Mouse (Mus musculus) heart, postnatal 0 days (tissue): ENCODE measurements around the gene S100a9. TPM values are rescaled to one million over a fixed set of nuclear protein-coding genes. Genes with fewer than 3 reads are reported as not detected.

ENCODE experiments used
- ATAC-seq: fragments of 200-750 bp; cut with Nextera tagmentation; 2 replicates; pipeline ENCODE4 v1.8.0; 2017; ENCODE audit warnings: low read depth, moderate number of reproducible peaks, moderate library complexity; ENCODE audit not compliant: insufficient read depth
- DNase-seq: peaks from one replicate; pipeline ENCODE4 v3.0.0-alpha.2; 2016; ENCODE audit warnings: low spot score
- H3K27ac ChIP-seq: fragments of 300-500 bp; sonication (generic); 2 replicates; pipeline ENCODE4 v1.5.1; 2014; ENCODE audit warnings: low read depth, mild to moderate bottlenecking
- H3K27me3 ChIP-seq: fragments of 300-500 bp; sonication (generic); 2 replicates; pipeline ENCODE4 v1.6.1; 2014; ENCODE audit warnings: low read length, mixed read lengths; ENCODE audit not compliant: control insufficient read depth, insufficient read depth
- H3K36me3 ChIP-seq: fragments of 300-500 bp; sonication (generic); replicated peaks from 2 replicates; pipeline ENCODE4 v1.6.1; 2014; ENCODE audit warnings: low read length, mixed read lengths; ENCODE audit not compliant: control insufficient read depth, insufficient read depth
- H3K4me1 ChIP-seq: fragments of 300-500 bp; sonication (generic); 2 replicates; pipeline ENCODE4 v1.6.1; 2014; ENCODE audit warnings: antibody characterized with exemption; ENCODE audit not compliant: control insufficient read depth, insufficient read depth
- H3K4me2 ChIP-seq: fragments of 300-500 bp; sonication (generic); 2 replicates; pipeline ENCODE4 v1.6.1; 2014; ENCODE audit warnings: low read depth, mild to moderate bottlenecking, low read length, moderate library complexity
- H3K4me3 ChIP-seq: fragments of 300-500 bp; sonication (generic); 2 replicates; pipeline ENCODE4 v1.5.1; 2014; ENCODE audit warnings: low read depth, low read length
- H3K9ac ChIP-seq: fragments of 300-500 bp; sonication (generic); replicated peaks from 2 replicates; pipeline ENCODE4 v1.6.1; 2014; ENCODE audit warnings: low read depth, low read length, mixed read lengths
- H3K9me3 ChIP-seq: fragments of 300-500 bp; sonication (generic); replicated peaks from 2 replicates; pipeline ENCODE4 v1.6.1; 2016; ENCODE audit warnings: low read length; ENCODE audit not compliant: control insufficient read depth
- CTCF ChIP-seq: IDR thresholded peaks from 2 replicates; pipeline ENCODE4 v1.5.1; 2016; ENCODE audit warnings: antibody characterized with exemption, control low read depth, low read depth
- EP300 ChIP-seq: IDR thresholded peaks from 2 replicates; pipeline ENCODE4 v1.6.1; 2016; ENCODE audit warnings: antibody characterized with exemption, low read depth
- WGBS: fragments of 180-500 bp; shearing (Covaris S2); extraction: QIAGEN DNeasy Blood & Tissue Kit; methylation state at CpG from one replicate; pipeline ENCODE4 v1.1.7; 2014; 5-methylcytosine and 5-hydroxymethylcytosine counted together
- polyA plus RNA-seq: library from polyadenylated mRNA; unstranded; fragments of >200 nt; fragmentation: Nextera tagmentation; extraction: Ambion mirVana; gene quantifications from 2 replicates; pipeline ENCODE4 v1.2.1, GENCODE M21; 2015
- total RNA-seq: library from RNA; depleted of rRNA; stranded (reverse); fragments of >200 nt; gene quantifications from 2 replicates; pipeline ENCODE4 v1.2.3, GENCODE M21; 2014; ENCODE audit warnings: low replicate concordance

The S100a9 gene
- total and polyA plus RNA-seq, 2 experiments from 2014 or later: 12.7 to 13.6 TPM

GRCm38 (mm10) chr3:90693496-90693895 is 2.0 kb downstream of the S100a9 start:
- Histone ChIP-seq H3K27me3 (no peaks in the 10 kb centered on the region), H3K36me3 (no peaks in the 10 kb centered on the region), H3K27ac (no peak overlapping the region), H3K9ac (no peak overlapping the region), H3K4me3 (no peak overlapping the region), H3K9me3 (no peaks in the 10 kb centered on the region), H3K4me2 (no peak overlapping the region), H3K4me1 (no peaks in the 10 kb centered on the region)
- DNase-seq: no peak
- TF ChIP-seq CTCF (no peak), EP300 (no peak)
- WGBS: 70% methylated on average over 2 of the region's 2 CpGs
- no peak for ATAC-seq

- Histone ChIP-seq H3K9ac (no peak overlapping the region), H3K4me3 (no peak overlapping the region), H3K36me3 (no peaks in the 10 kb centered on the region), H3K27ac (no peak overlapping the region), H3K27me3 (no peaks in the 10 kb centered on the region), H3K9me3 (no peaks in the 10 kb centered on the region), H3K4me1 (no peaks in the 10 kb centered on the region), H3K4me2 (no peak overlapping the region)
- WGBS: 77% methylated on average over 2 of the region's 2 CpGs
- DNase-seq (no peak), ATAC-seq (no peak)
- TF ChIP-seq EP300 (no peak), CTCF (no peak)
These were observed 8.7 kb downstream of the S100a9 start for GRCm38 (mm10) chr3:90686835-90687234.

- Histone ChIP-seq H3K36me3 (no peaks in the 10 kb centered on the region), H3K9ac (no peak overlapping the region), H3K4me1 (no peaks in the 10 kb centered on the region), H3K4me2 (no peak overlapping the region), H3K9me3 (no peaks in the 10 kb centered on the region), H3K4me3 (no peak overlapping the region), H3K27ac (no peak overlapping the region), H3K27me3 (no peaks in the 10 kb centered on the region)
- ATAC-seq (no peak), DNase-seq (no peak)
- WGBS: 87% methylated on average over 3 of the region's 3 CpGs
- no peak for TF ChIP-seq EP300
- TF ChIP-seq CTCF: no peak
These were observed 11.6 kb downstream of the S100a9 start for GRCm38 (mm10) chr3:90683929-90684328.

- Histone ChIP-seq H3K27me3 (no peaks in the 10 kb centered on the region), H3K4me2 (no peak overlapping the region), H3K9me3 (no peaks in the 10 kb centered on the region), H3K9ac (no peak overlapping the region), H3K4me3 (no peak overlapping the region), H3K4me1 (no peaks in the 10 kb centered on the region), H3K36me3 (no peaks in the 10 kb centered on the region), H3K27ac (no peak overlapping the region)
- 35% methylated on average over 3 of the region's 3 CpGs for WGBS
- TF ChIP-seq EP300 (no peak), CTCF (no peak)
- ATAC-seq: no peak
- DNase-seq: no peak
These were observed 16.9 kb downstream of the S100a9 start for GRCm38 (mm10) chr3:90678656-90679055.

DNA sequence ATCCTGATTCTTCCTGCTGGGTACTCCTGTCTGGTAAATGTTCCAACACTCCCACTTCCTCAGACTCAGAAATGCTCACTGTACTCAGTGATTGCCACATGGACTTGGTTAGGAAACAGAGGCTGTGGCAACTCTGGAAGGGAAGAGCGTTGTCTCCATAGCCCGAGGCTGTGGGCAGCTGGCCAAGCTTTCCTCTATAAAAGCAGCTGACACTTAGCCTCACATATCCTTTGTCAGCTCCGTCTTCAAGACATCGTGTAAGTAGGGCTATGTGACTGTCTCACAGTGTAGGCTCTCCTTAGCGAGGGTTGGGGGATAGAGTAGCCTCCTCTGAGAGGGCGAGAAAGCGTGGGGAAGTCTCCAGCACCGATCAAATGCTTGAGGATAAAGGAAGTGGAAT is 26.7 kb downstream of the S100a9 start, which contains the start of gene S100a8:
Gene S100a8, plus strand, starts transcription at position 133 of the 400 bp plus-strand sequence.
- Histone ChIP-seq H3K4me1 (no peaks in the 10 kb centered on the region), H3K4me2 (no peak within 1 kb of the TSS), H3K9ac (no peak within 1 kb of the TSS), H3K27me3 (no peaks in the 10 kb centered on the region), H3K27ac (no peak within 1 kb of the TSS), H3K4me3 (no peak within 1 kb of the TSS), H3K36me3 (no peaks in the 10 kb centered on the region), H3K9me3 (no peaks in the 10 kb centered on the region)
- WGBS: 49% methylated on average over 8 of the region's 8 CpGs
- no peak for TF ChIP-seq CTCF
- TF ChIP-seq EP300: no peak
- no peak for ATAC-seq
- no peak for DNase-seq

- Histone ChIP-seq H3K27me3 (no peaks in the 10 kb centered on the region), H3K9ac (no peak overlapping the region), H3K4me1 (no peaks in the 10 kb centered on the region), H3K9me3 (no peaks in the 10 kb centered on the region), H3K4me3 (no peak overlapping the region), H3K4me2 (no peak overlapping the region), H3K27ac (no peak overlapping the region), H3K36me3 (no peaks in the 10 kb centered on the region)
- ATAC-seq: no peak
- TF ChIP-seq EP300 (no peak), CTCF (peak; percentile 39; the same call in 1 of the 2 replicates)
- DNase-seq: no peak
- WGBS: 76% methylated on average over 2 of the region's 2 CpGs
These were observed 31.3 kb downstream of the S100a9 start for GRCm38 (mm10) chr3:90664219-90664618.
